Mouse (Mus musculus): Measurements from ENCODE around the gene 5430403G16Rik. TPM values are rescaled to one million over a fixed set of nuclear protein-coding genes. Genes with fewer than 3 reads are reported as not detected.
"Not testable (repeated sequence)": the region's sequence is repeated elsewhere in the genome, so short reads cannot be mapped to it uniquely, and the experiment has no call there.

Gene 5430403G16Rik
- 2.2 and 2.6 TPM in 2 replicates for polyA plus RNA-seq (2016; fragmentation: Nextera tagmentation; extraction: Ambion mirVana)

DNA sequence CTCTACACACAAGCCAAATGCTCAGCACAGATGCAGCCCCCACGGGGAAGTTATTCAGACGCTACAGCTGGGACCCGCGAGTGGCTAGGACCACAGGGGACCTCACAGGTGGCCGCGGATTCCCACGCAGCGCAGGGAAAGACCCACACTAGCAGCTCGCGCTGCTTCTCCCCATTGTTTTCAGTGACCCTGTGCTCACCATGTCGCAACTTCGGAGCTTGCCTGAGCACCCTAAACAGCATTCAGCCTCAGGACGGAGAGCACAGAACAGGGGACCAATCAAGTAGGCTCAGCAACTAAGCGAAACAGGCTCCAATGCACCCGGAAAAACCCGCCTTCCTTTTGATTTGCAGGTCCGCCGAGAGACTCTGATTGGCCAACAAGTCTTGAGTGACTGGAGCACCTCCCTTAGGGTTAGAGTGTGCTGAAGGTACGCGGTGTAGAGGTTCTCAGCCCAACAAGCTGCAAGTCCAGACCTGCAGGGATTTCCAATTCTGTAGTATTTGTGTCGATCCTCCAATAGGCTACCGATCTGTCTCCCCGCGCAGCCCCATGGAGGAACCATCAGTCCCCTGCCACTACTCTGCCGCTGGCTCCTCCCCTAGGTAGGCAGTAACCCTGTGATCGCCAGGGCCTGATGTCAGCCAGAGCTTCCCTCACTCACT lies at the start of gene 5430403G16Rik:
5430403G16Rik (minus strand) TSS at position 505 of the 665 bp plus-strand sequence.
- not testable (repeated sequence) for H3K36me3 ChIP-seq (replicated peaks); H3K4me1 ChIP-seq; H3K9me3 ChIP-seq; H3K27me3 ChIP-seq
- peak within 1 kb of the TSS; percentile 71; the same call in 1 of the 2 replicates for H3K27ac ChIP-seq
- H3K9ac ChIP-seq, result peak within 1 kb of the TSS; percentile 56
- peak within 1 kb of the TSS; percentile 65 for H3K4me2 ChIP-seq
- peak within 1 kb of the TSS; percentile 58 for H3K4me3 ChIP-seq (replicated peaks)
- peak; percentile 98 for ATAC-seq (ENCODE audit: low FRiP score)
- under 1% methylated on average over 24 of the region's 26 CpGs for WGBS

DNA sequence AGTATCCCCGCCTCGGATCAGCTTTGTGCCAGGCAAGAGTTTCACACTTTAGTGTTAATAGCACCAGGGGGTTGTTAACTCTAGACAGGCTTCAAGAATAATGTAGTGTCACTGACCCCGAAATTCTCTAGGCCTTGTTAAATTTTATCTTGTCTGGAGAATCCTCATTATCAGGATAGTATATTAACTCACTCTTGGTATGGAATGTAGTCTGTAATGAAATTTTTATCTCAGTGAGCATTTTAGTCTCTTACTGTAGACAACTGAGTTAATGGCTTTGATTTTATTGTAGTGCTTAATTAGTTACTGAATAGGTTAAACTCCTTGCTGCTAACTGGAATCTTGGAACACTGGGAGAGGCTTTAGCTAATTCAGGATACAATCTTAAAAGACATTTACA lies 26.5 kb upstream of the 5430403G16Rik start:
- not testable (repeated sequence) for H3K9ac ChIP-seq; H3K4me3 ChIP-seq (replicated peaks); ATAC-seq (ENCODE audit: low FRiP score); H3K27me3 ChIP-seq; H3K4me2 ChIP-seq; H3K27ac ChIP-seq; H3K36me3 ChIP-seq (replicated peaks); H3K4me1 ChIP-seq; H3K9me3 ChIP-seq
- WGBS, result 80% methylated on average over 3 of the region's 3 CpGs

DNA sequence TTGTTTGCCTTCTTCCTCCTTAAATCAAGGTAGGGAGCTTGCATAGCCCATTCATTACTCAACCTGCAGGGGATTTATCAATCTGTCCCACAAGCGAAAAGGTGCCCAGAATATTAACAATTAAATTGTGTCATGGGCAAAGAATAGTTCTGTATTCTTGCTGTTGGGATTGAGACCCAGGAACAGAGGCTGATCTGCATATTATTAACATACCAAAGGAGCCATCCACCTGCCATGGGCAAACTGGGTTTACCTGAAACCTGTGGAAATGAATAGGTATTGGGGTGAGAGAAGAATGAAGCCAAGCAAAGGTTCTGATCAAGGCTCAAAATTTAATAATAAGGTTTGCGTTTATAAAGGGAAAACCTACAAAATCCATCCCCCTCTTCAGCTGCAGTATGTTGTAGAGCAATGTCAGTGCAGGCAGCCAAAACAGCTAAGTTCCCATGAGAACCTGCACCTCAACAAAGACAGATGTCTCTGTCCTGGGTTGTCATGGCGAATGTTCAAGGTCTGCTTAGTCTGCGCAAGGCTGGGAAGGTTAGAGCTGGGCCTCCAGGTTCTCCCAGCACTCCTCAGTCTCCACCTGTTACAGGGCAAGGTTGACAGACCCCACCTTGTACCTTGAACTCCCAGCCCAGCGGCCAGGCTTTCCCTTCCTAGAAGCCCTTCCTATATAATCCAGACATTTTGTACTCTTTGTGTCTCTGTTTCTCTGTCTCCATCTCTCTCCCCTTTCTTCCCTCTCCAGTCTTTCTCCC lies 544 bp upstream of the 5430403G16Rik start:
- not testable (repeated sequence) for H3K9ac ChIP-seq, H3K27ac ChIP-seq

DNA sequence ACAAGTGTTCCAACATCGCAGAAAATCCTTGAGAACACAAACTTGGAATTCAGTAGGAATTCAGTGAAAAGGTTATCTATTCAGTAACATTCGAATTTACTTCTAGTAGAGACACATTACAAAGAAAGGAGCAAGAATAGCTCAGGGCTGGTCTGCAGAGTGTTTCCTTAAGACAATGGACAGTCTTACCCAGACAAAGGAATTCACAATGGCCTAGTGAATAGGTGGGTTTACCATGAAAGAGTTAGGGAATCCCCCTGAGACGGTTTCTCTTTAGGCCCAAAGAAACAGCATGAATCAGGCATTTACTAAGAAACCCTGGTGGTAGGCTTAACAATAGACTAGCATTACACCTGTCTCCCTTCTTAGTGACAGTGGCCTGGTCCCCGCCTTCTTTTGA lies 7.9 kb downstream of the 5430403G16Rik start:
- H3K4me3 ChIP-seq (replicated peaks), result no peak overlapping the region
- H3K27ac ChIP-seq, result no peak overlapping the region
- no peaks in the 10 kb centered on the region for H3K4me1 ChIP-seq
- no peak overlapping the region for H3K4me2 ChIP-seq
- no peaks in the 10 kb centered on the region for H3K36me3 ChIP-seq (replicated peaks)
- ATAC-seq (ENCODE audit: low FRiP score), result no peak
- no peak overlapping the region for H3K9ac ChIP-seq
- WGBS, result 65% methylated on average over 4 of the region's 4 CpGs
- 0 out of 2 replicates have a peak, but pooled peaks cover 13% of the 10 kb centered on the region for H3K9me3 ChIP-seq
- no peaks in the 10 kb centered on the region for H3K27me3 ChIP-seq

More for the DNA sequence above, 544 bp upstream of the 5430403G16Rik start:
- H3K27me3 ChIP-seq; H3K4me1 ChIP-seq; H3K9me3 ChIP-seq; ATAC-seq (ENCODE audit: low FRiP score); H3K36me3 ChIP-seq (replicated peaks): not testable (repeated sequence)
- Histone ChIP-seq H3K4me2 (peak overlapping the region; percentile 65), H3K4me3 (replicated peaks) (peak overlapping the region; percentile 58)
- WGBS, result 60% methylated on average over 5 of the region's 5 CpGs

Other genes with a start within 250 kb of the 5430403G16Rik start
- gene Crlf2, start 132.0 kb downstream of the 5430403G16Rik start, polyA plus RNA-seq (2016; fragmentation: Nextera tagmentation; extraction: Ambion mirVana), result 4.5 and 5.3 TPM in 2 replicates
- gene 4930522L14Rik, start 60.8 kb upstream of the 5430403G16Rik start, polyA plus RNA-seq (2016; fragmentation: Nextera tagmentation; extraction: Ambion mirVana), result 6.2 and 6.4 TPM in 2 replicates
- gene Gm15446, start 232.4 kb upstream of the 5430403G16Rik start, polyA plus RNA-seq (2016; fragmentation: Nextera tagmentation; extraction: Ambion mirVana), result 0.54 and 0.86 TPM in 2 replicates